Mouse (Mus musculus) kidney, adult 2 months (tissue): ENCODE results near the gene Krtap9-3. TPM values are rescaled to one million over a fixed set of nuclear protein-coding genes. Genes with fewer than 3 reads are reported as not detected.
"Not testable (repeated sequence)": the region's sequence is repeated elsewhere in the genome, so short reads cannot be mapped to it uniquely, and the experiment has no call there.

ENCODE experiments used
- DNase-seq: peaks from one replicate; pipeline ENCODE4 v3.0.0; 2021
- H3K27ac ChIP-seq: fragments of 200-500 bp; 2 replicates; pipeline ENCODE4 v1.5.1; 2012; ENCODE audit warnings: low read depth, low read length, control low read depth, inconsistent platforms; ENCODE audit not compliant: insufficient read depth
- H3K27me3 ChIP-seq: fragments of 200-500 bp; replicated peaks from 2 replicates; pipeline ENCODE4 v1.6.1; 2012; ENCODE audit warnings: mild to moderate bottlenecking, moderate library complexity, low read length, inconsistent platforms; ENCODE audit not compliant: control insufficient read depth, insufficient read depth
- H3K36me3 ChIP-seq: fragments of 200-500 bp; 2 replicates; pipeline ENCODE4 v1.6.1; 2012; ENCODE audit warnings: mild to moderate bottlenecking, moderate library complexity, low read length, inconsistent platforms; ENCODE audit not compliant: control insufficient read depth, insufficient read depth
- H3K4me1 ChIP-seq: fragments of 200-500 bp; 2 replicates; pipeline ENCODE4 v1.6.1; 2011; ENCODE audit warnings: low read length; ENCODE audit not compliant: control insufficient read depth, insufficient read depth
- H3K4me3 ChIP-seq: fragments of 200-500 bp; 2 replicates; pipeline ENCODE4 v1.5.1; 2011; ENCODE audit warnings: mild to moderate bottlenecking, low read depth, low read length, control low read depth; ENCODE audit not compliant: insufficient read depth
- CTCF ChIP-seq: fragments of 200-500 bp; conservative IDR thresholded peaks from 2 replicates; pipeline ENCODE4 v1.5.1; 2011; ENCODE audit warnings: low read depth, mild to moderate bottlenecking, control low read depth, low read length, moderate library complexity, mixed read lengths; ENCODE audit not compliant: insufficient read depth, insufficient read length
- POLR2A ChIP-seq: fragments of 200-500 bp; IDR thresholded peaks from one replicate; pipeline ENCODE4 v1.6.1; 2011; ENCODE audit warnings: low read depth, low read length, control low read depth
- WGBS: fragments of 180-500 bp; shearing (Covaris S2); methylation state at CpG from one replicate; pipeline ENCODE4 v1.1.7; 2018; 5-methylcytosine and 5-hydroxymethylcytosine counted together
- polyA plus RNA-seq: library from polyadenylated mRNA; depleted of rRNA; stranded (reverse); fragments of >200 nt; gene quantifications from 2 replicates; pipeline ENCODE4 v1.2.3, GENCODE M21; 2012

The Krtap9-3 gene
- polyA plus RNA-seq, 1 experiment, result not detected

GRCm38 (mm10) chr11:99630890-99631289 is 33.0 kb upstream of the Krtap9-3 start:
- H3K36me3 ChIP-seq, result no peaks in the 10 kb centered on the region
- DNase-seq, result no peak
- 75% methylated on average over 3 of the region's 3 CpGs for WGBS
- H3K27me3 ChIP-seq, result no peaks in the 10 kb centered on the region
- H3K27ac ChIP-seq, result no peak overlapping the region
- no peaks in the 10 kb centered on the region for H3K4me1 ChIP-seq
- TF ChIP-seq POLR2A (no peak), CTCF (no peak)
- H3K4me3 ChIP-seq, result no peak overlapping the region

- Histone ChIP-seq H3K4me3 (no peak within 1 kb of the TSS), H3K27ac (no peak within 1 kb of the TSS), H3K4me1 (no peaks in the 10 kb centered on the region), H3K36me3 (no peaks in the 10 kb centered on the region), H3K27me3 (no peaks in the 10 kb centered on the region)
- no peak for TF ChIP-seq CTCF
- no peak for DNase-seq
- 70% methylated on average over 4 of the region's 4 CpGs for WGBS
These were observed 30.2 kb upstream of the Krtap9-3 start, which contains the start of gene Krtap4-1 for GRCm38 (mm10) chr11:99628138-99628537. Gene Krtap4-1 (minus strand): TSS chr11:99628238.

GRCm38 (mm10) chr11:99620335-99620734 is 22.4 kb upstream of the Krtap9-3 start, which contains the start of gene Gm11562:
Gene Gm11562 (minus strand): TSS chr11:99620435.
- H3K27ac ChIP-seq, result no peak within 1 kb of the TSS
- H3K4me3 ChIP-seq, result no peak within 1 kb of the TSS
- H3K36me3 ChIP-seq, result no peaks in the 10 kb centered on the region
- H3K4me1 ChIP-seq, result no peaks in the 10 kb centered on the region
- no peak for DNase-seq
- TF ChIP-seq POLR2A (no peak), CTCF (no peak)
- no peaks in the 10 kb centered on the region for H3K27me3 ChIP-seq
- 68% methylated on average over 2 of the region's 2 CpGs for WGBS

DNA sequence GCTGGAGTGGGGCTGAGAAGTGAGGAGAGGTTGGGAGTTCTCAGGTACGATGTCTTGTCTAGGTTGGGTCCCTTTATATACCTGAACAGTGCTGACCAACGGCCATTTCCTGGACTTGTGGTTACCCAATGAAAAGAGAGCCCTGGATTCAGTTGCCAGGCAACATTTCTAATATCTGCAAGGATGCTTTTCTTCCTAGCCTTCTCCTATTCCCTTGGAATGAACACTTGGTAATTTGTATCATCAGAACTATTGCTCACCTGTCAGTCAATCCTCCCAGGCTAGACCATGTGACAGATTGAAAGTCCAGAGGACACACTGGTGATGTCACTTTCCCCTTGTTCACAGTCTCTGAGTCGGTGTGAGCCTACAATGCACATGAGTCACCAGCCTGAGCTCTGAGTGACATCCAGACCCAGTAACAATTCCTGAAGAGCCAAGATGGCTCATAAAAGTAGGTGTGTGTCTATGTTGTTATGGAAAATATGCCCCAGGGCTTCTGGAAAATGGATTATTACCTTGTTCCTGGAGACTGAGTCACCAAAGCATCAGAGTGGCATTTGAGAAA is 17.0 kb upstream of the Krtap9-3 start, which contains the start of gene Krtap2-4:
Gene Krtap2-4 (minus strand): TSS at position 51 of the 568 bp plus-strand sequence.
- 73% methylated on average over 3 of the region's 3 CpGs for WGBS
- no peaks in the 10 kb centered on the region for H3K4me1 ChIP-seq
- TF ChIP-seq POLR2A (no peak), CTCF (no peak)

DNA sequence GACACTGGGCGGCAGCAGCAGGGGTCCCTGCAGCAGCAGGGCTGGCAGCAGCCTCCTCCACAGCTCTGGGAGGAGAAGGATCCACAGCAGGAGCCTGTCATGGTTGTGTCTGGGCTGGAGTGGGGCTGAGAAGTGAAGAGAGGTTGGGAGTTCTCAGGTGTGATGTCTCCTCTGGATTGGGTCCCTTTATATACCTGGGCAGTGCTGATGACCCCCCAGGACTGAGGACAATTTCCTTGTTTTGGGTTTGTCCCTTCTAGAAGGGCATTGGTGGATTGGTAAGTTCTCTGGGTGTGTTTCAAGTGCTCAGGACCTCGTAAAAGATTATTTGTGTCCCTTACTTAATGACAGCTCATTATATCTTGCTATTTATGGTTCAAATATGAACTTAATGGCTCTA is 12.2 kb upstream of the Krtap9-3 start, which contains the start of gene Gm11937:
Gene Gm11937 (minus strand): TSS at position 101 of the 400 bp plus-strand sequence.
- DNase-seq, H3K27me3 ChIP-seq: not testable (repeated sequence)
- WGBS, result 59% methylated on average over 1 of the region's 2 CpGs

More for the DNA sequence above, 17.0 kb upstream of the Krtap9-3 start, which contains the start of gene Krtap2-4:
- H3K27ac ChIP-seq, result no peak within 1 kb of the TSS
- no peak for DNase-seq
- no peak within 1 kb of the TSS for H3K4me3 ChIP-seq
- no peaks in the 10 kb centered on the region for H3K36me3 ChIP-seq
- H3K27me3 ChIP-seq, result no peaks in the 10 kb centered on the region

GRCm38 (mm10) chr11:99609126-99609525 is 11.2 kb upstream of the Krtap9-3 start:
- Histone ChIP-seq H3K27me3 (no peaks in the 10 kb centered on the region), H3K4me1 (no peaks in the 10 kb centered on the region), H3K36me3 (no peaks in the 10 kb centered on the region), H3K27ac (no peak overlapping the region), H3K4me3 (no peak overlapping the region)
- TF ChIP-seq POLR2A (no peak), CTCF (no peak)
- DNase-seq, result no peak
- WGBS, result 76% methylated on average over 1 of the region's 1 CpGs

More for the DNA sequence above, 12.2 kb upstream of the Krtap9-3 start, which contains the start of gene Gm11937:
- H3K4me1 ChIP-seq, H3K36me3 ChIP-seq, H3K27ac ChIP-seq, H3K4me3 ChIP-seq: not testable (repeated sequence)

DNA sequence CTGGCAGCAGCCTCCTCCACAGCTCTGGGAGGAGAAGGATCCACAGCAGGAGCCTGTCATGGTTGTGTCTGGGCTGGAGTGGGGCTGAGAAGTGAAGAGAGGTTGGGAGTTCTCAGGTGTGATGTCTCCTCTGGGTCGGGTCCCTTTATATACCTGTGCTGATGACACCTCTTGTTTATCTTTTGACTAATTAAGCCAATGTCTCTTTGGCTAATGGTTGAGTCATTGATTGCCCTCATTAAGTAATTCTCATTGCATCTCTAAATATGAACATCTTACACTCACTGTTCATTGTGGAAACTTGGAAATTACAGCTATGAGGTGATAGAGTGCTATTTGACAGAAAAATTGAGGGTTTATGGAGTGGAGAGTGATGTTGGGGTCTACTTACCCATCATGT is 5.3 kb upstream of the Krtap9-3 start, which contains the start of gene Gm11938:
Gene Gm11938 (minus strand): TSS at position 101 of the 400 bp plus-strand sequence.
- DNase-seq, H3K27me3 ChIP-seq, H3K4me3 ChIP-seq, H3K4me1 ChIP-seq, H3K36me3 ChIP-seq, H3K27ac ChIP-seq: not testable (repeated sequence)
- WGBS, result 39% methylated on average over 1 of the region's 1 CpGs
